Mouse (Mus musculus) cerebellum, postnatal 36 days (tissue): ENCODE results near the gene Cdh20.

Source experiments
- DNase-seq, 2 experiments: peaks; one replicate each; pipeline ENCODE4 v3.0.0; 2021 to 2022; ENCODE audit warnings: mixed read lengths in 2 of 2

Gene Cdh20

DNA sequence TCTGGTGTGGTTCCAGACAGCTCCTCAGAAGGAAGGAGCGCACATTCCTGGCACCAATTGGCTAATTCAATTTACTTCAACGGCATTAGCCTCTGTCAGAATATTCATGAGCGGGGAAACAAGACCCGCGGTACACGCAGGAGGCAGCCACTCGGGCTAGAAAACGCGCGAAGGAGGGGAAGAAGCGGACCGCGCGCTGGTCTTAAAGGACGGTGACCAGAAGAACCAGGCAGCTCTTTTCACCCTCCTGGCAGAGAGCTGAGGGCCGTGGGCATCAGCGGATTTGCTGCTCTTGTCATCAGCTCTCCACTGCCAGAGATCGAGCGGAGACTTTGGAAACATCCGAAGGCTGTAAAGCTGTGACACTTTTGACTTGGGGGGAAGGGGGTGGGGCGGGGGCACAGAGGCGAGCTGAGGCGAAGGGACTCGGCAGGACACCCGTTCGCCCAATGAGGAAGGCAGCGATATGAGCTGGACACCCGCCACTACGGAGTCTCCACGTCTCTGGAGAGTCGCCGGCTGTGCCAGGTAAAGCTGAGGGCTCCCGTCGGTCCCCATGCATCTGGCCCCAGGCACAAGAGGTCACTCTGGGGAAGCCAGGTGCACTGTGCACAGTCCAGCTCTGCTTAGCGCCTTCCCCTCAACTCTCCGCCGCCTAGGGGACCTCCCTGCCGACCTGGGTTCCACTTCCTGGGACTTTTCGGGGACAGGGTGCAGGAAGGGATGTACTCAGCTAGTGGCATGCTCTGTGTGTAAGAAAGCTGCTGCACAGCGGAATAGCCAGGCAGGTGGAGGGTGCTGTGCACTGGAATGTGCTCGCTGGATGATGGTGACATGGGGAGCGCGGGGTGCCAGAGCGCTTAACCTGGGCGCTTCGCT is at the start of gene Cdh20:
Gene Cdh20 (plus strand): TSS at position 159 of the 879 bp plus-strand sequence.
- peak; percentile 50 to 52 for DNase-seq

DNA sequence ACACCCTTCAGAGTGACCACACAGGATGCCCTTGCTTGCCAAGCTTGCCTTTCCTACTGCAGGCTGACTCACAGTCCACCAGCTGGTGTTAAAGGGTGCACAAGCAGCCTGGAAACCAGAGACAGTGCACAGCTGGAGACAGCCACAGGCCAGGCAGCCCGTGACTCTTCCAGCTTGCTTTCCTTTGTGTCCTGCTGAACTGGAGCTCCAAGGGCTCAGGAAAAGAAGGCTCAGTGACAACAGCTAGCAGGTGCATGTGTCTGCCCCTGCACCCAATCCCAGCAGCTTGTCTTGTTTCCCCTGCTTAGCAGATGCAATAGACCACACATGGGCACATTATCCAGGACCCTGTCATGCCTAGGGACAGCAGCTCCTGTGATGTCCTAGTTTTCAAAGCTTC is 21.5 kb upstream of the Cdh20 start:
- peak in 1 of 2 experiments; percentile 4 for DNase-seq

DNA sequence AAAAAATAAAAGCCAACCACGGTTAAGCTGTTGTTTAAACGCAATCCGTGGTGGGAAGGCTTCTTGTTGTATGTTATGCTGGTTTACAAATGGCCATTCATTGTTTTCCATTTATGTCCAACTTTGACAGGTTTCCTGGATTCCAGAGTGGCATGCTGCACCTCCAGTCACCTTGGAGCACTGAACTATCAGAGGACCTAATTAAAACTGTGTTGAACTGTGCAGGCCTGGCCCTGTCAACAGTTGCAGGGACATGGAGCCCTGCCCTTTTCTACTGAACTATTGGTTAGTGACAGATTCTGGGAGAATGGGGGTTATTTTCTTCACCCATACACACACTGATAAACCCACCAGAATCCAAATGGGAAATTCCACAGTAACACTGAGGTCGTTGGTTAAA is 20.9 kb upstream of the Cdh20 start:
- DNase-seq = no peak

DNA sequence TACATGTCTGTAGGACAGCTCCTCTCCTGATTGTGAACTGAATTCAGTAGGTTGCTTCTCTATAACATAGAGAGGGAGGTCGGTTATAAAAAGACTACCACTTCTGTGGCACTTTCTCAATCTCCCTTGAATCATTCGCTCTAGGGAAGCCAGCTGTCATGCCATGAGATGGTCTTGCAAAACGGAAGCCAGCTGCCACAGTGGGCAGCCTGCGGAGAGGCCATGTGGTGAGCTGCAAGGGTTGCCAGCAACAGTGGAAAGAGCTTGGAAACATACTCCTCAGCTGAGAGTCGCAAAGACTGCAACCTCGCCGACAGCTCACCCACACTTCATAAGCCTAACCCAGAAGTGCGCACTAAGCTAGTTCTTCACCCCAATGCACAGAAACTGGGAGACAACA is 13.8 kb upstream of the Cdh20 start:
- peak; percentile 67 to 76 for DNase-seq

DNA sequence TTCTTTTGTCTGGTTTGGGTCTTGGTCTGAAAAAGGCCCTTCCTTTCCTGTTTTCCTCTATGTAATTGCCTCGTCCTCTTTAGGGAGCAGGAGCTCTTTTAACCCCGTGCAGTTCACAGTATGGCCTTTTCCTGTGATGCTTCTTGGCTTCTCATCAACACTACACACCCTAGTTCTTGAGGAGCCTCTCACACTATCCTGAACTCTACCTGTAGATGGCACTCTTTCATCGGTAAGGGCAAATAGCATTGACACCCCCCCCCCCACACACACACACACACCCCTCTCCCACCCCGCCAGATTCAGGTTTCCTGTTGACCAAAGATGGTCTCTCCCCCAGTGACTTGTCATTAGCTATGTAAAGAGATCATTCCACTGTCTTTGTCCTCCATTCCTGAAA is 12.4 kb upstream of the Cdh20 start:
- DNase-seq = no peak

DNA sequence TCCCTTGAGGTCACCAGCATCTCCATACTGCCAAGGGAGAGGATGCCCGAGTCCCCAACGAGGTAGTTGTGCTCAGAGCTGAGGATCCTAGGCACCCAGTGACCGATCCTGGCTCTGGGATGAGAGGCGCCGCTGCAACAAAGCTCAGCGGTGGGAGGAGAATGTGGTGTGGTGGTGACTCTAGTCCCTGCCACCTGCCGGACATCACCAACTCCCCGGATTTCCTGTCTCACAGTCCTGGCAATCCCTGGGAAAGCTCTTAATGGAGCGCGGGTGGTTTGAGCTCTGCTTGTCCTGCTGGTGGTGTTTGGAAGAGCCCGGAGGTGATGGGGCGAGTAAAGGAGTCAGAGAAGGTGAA is 900 bp downstream of the Cdh20 start:
- peak; percentile 52 to 53 for DNase-seq

DNA sequence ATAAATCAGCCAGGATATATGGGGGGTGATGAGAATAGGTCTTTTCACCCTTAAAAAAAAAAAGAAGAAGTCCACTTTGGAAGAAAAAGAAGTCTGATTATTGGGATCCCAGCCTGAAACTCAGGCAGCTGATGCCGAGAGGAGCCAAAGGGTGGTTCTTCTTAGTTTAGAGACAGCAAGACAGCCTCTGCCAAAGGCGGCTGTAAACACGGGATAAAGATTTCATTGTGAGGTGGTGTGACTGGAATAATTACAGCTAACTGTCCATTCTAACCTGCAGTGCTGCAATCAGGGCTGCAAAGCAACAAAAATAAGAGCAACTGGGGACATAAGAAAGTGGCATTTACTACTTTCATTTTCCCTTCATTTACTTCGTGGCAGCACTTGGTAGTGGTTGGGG is 3.6 kb downstream of the Cdh20 start:
- no peak for DNase-seq

DNA sequence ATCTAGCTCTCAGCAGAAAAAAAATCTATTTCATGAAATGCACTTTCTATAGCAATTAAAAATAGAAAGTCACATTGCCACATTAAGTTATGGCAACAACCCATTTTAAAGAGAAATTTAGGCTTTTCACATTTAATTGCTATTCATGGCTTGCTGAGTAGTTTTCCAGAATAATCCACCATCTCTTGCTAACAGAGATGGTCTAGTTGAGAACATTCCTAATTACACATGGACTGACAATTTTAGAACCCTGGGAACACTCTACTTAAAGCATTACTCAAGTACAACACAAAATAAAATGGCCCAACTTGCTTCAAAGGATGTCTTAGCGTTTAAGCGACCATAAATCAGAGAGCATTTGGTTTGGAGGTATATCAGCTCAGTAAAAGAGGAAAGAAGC is 4.9 kb downstream of the Cdh20 start:
- no peak for DNase-seq

DNA sequence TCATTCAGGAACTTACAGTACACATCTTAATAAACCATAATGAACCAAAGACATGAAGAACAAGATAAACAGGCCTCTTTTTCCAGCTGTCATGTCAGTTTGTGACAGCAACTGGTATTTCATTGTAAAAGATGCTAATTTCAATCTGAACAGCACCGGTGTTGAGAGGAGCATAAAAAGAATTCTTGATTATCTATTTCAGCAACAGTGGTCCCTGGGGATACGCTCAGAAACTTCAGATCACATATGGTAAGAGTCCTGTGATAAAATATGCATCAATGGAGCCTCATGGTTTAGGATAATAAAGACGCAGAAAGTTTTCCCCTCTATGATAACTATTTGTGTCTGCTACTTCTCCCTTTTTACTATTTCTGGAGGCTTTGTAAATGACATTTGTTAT is 25.2 kb downstream of the Cdh20 start:
- DNase-seq = no peak

DNA sequence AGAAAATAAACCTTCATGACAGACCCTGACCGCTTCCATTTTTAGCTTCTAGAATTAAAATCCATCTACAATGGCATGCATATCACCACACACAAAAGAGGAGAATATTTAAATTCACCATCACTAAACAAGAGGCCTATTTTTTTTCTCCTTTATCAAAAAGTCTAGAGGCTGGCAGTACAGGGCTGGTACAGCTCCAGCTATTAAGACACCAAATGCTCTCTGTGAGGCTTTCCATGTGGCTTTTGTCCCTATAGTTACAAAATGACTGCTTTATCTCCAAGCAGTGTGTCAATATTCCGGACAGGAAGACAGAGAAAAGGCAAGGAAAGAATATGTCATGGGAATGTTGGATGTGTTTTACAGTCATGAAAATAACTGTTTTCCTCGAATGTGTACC is 27.8 kb downstream of the Cdh20 start:
- DNase-seq = no peak

DNA sequence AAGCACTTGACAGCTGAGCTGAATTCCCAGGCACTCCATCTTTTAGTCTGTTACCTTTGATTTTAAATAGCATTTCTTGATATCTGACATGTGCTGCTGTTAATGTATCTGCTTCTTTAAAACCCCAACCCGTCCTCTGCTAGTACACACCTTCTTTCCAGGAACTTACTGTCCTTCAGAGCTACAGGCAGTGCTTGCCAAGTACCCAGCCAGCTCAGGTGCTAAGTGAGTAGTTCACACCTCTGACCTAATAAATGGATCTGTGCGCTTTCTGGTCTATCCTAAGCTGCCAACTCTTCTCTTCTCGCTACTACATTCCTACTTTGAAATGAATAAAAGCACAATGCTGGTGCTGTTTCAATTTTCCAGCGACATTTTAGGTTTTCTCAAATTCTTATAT is 28.8 kb downstream of the Cdh20 start:
- DNase-seq = no peak

DNA sequence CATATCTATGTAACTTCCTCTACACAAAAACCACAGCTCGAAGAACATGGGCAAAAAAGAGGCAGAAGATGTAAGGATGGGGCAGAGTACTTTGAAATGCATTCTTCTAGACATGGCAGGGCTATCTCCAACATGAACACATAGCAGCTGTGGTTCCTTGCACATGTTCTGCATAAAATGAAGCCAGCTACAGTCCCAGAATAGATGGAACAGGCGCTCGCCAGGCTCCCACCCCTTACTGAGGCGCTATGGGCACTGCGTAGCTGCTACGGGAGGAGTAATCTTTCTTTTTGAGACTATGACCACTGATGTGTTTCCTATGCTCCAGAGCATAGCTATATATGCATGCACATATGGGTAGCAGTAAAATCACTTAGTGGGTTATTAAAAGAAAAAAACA is 36.4 kb downstream of the Cdh20 start:
- no peak for DNase-seq

DNA sequence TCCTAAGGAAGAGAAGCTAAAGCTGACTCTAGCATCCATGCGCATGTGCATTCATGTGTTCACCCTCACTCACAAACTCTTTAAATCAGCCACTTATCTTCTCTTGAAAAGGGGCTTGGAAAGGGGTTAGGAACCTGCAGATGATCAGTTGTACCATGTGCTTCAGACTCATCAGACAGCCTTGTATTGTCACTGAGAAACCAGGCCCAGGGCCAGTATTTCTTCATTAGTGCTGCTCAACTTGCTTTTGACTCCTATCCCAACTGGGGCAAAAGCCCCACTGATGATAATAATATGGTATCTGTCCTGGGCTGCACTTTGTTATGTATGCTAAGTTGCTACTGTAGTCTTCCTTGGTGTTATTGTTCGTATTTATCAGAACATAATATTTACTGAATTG is 38.9 kb downstream of the Cdh20 start:
- DNase-seq = no peak

DNA sequence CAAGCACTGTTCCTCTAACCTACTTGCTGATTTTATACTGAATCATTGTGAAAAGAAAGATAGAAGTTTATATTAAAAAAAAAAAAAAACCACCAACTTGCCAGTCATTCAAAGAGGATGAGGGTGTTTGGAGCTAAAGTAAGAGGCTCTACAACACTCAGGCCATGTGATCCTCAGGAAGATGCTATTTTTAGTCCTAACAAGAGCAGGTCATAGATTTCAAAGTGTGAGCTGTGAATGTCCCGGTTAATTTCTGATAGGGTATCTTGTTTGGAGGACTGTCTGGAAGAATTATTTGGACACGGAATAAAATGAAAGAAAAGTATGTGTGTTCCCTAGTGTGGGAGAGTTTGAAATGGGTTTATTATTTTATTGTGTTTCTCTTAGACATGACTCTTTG is 49.2 kb downstream of the Cdh20 start:
- DNase-seq = no peak

DNA sequence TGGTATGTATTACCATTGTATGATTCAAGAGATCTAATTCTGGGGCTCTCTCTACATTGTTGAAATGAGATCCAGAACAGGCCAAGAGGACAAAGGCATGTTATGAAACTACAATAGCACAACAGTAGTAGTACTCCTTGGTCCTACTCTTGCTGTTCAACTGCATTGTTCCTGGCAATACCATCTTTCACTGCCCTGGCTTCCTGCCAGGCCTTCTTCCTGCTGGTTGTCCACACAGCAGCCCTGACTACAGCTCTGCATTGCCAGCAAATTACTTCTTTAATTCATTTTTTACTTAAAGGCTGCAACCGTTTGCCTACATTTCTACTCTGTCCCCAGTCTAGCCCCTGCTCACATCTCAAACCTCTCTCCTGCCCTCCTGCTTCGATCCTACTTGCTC is 59.8 kb downstream of the Cdh20 start:
- DNase-seq = peak; percentile 24 to 28

DNA sequence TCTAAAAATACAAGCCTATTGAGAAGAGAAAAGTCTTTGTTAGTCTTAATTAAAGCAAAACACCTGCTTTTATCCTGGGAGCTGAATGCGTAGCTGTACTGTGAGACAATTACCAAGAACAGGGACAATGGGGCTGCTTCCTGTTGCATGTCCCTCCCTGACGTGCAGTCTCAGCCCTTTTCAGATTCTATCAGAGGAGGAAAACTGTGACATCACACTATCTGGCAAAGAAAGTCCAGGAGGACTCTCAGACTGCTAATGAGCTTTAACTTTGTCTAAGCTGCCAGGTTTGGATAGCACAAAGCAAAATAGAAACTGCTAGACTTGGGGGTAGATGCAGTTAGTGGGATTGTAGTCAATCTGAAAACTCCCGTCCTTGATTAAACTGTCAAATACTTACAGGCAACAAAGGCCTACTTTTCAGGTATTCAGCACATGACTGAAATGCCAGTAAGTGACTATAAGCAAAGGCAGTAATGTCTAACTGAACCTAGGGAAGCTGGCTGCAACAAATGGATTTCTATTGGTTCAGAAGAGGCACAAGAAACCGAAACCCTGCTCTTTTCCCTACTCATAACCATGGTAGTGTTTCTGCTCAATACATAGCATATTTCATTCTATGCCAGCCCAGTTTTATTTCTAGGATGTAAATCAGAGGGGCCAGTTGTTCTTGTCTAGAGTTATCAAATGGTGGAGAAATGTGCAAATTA is 70.0 kb downstream of the Cdh20 start:
- DNase-seq = no peak

DNA sequence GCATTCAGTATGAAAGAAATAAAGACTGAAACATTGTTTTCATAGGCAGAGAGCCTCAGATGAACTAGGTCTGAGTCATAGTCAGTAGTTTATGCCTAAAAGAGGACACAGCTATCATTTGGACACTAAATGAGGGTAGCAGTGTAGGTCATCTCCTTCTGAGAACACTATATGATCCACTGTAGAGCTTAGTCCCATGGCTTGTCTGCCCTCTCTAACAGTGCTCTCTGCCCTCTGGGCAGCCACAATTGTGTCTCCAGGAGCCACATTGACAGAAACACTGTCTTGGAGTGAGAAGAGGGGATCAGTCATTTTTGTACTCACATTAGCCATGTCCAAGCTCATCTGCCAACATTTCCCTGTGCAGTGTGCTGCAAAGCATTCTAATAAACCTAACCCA is 70.7 kb downstream of the Cdh20 start:
- no peak for DNase-seq

DNA sequence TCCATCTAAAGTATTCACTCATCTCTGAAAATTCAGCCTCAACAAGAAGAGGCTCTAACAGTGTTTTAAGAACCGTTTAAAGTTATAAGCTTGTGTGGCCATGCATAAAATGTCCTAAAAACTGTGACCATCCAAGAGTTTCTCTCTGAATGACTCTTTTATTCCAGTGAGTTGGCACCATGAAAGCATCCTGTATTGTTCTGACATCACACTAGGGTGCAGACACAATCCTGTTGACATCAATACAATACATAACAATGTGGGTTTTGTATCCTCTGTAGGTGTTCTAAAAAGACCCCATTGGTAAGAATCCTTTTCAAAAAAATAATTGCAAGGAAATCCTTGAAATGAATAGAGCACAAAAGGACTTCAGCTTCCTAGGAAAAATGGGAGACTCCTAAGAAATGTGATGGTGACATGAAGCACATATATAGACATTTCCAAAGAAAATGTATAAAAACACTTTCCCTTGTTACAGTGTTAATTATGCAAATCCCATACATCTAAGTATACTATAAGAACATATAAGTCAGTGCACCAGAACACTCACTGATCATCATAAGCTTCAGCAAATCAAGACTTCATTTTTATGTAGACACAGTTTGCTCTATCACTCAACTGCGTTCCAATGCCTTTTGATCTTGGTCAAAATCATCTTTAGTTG is 80.1 kb downstream of the Cdh20 start:
- no peak for DNase-seq

DNA sequence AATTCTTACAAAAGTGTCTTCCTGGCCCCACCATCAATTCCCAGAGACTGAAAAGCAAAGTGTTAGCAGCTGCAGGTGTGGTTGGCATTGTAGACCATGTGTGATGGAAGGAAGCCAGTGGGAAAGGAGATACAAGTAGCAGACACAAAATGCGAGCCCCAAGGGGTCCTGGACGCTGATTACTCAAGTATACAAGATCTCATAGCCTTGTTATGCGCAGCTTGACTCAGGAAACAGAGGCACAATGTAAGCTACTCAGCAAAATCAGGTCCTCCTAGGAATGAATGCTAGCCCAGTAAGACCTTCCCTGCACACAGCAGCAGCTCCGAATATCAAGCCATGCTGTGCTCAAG is 80.6 kb downstream of the Cdh20 start:
- no peak for DNase-seq

DNA sequence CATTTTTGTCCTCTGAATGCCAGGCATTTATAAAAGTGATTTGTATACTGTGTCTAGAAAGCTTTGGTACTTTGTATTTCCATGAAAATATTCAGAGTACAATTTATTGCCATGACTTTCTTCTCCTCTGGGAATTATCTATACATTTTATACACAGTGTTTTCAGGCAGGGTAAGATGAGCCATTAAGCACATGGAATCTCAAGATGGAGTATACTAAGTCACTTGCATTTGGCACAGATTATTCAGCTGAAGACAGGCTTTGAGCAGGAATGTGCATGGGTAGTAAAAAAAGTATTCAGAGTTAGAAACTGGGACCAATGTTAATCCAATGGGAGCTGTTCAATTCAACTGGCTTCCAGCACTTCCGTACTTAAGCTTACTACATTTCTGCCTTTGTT is 109.1 kb downstream of the Cdh20 start:
- DNase-seq = no peak

DNA sequence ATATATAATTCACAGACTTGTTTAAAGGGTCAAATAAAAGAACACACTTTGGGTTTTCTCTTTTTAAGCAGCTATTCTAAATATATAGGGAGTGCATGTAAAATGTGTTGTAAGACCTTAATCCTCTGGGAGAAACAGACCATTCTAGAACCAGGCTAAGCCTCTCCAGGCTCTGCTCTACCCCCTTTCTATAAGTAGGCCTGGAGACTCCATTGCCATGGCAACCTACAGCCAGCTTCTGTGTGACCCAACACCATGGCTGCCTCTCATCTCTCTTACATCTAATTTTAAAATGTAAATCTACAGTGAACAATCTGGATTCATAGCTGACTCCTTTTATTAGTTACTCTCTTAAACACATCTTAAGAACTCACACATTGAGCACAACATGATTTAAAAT is 133.5 kb downstream of the Cdh20 start:
- DNase-seq = no peak

DNA sequence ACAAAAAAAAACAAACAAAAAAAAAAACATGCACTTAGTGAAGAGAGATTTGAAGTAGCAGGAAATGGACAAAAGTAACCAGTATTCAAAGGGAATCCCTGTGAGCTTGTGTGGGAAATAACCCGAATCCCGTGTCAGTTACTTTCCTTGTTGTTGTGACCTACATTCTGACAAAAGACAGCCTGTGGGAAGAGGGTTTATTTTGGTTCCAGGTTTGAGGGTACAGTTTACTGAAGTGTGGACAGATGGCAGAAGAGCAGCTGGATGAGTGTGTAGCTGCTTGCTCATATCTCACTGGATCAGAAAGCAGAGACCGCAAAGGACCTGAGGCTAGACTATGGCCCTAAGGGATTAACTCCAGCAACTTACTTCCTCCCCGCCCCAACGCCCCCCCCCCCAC is 135.1 kb downstream of the Cdh20 start:
- DNase-seq = no peak

DNA sequence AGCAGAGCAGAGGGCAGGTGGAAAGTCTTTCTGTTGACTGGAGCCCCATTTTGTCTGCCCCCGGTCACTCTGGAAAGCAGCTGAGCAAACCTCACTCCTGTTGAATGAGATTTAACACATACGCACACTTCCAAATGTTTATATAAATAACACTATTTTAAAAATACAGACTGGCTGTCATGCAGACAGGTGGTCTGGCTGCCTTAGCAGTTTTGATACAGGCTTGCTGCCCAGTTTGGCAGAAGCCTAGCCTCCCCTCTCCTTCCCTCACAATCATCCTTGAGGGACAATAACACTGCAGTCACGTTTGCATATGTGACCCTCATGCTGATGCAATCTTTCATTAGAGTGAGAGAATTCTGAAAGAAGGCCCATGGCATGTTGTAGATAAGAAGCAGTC is 144.1 kb downstream of the Cdh20 start:
- no peak for DNase-seq

DNA sequence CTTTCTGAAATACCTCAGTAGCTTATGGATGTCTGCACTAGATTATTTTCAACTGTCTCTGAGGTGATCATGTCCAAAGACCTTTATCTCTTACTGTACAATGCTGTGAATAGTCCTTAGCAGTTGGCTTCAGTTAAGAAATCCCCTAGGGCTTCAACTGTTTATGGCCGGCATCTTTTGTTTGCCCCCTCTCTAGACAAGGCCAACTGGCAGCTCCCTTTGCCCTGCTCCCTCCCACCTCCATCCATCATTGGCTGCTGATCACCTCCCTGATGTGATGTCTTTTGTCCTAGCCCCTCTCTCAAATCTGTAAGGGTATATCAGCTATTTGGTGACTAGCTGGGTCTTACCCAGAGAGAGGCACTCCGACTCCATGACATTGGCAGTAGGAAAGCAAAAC is 148.2 kb downstream of the Cdh20 start:
- no peak for DNase-seq
